Mouse (Mus musculus) megakaryocyte, embryonic 14.5 days (primary cell): ENCODE data around the gene Iffo2.

Experiments
- FLI1 ChIP-seq: IDR thresholded peaks from 2 replicates; pipeline ENCODE4 v1.6.1; 2012; ENCODE audit warnings: low read length, inconsistent platforms, mixed read lengths
- GATA1 ChIP-seq: IDR thresholded peaks from 3 replicates; pipeline ENCODE4 v1.6.1; 2012; ENCODE audit warnings: mixed read lengths, low read length, inconsistent platforms, borderline replicate concordance

- TF ChIP-seq GATA1 (no peak), FLI1 (no peak)
Measured at GRCm38 (mm10) chr4:139532081-139532480, 1.7 kb downstream of the Iffo2 start.
